Mouse (Mus musculus) embryonic facial prominence, embryonic 14.5 days (tissue): ENCODE measurements around the gene Col26a1. TPM values are rescaled to one million over a fixed set of nuclear protein-coding genes. Genes with fewer than 3 reads are reported as not detected.

Experiments
- ATAC-seq: fragments of 200-750 bp; cut with Nextera tagmentation; 2 replicates; pipeline ENCODE4 v1.8.0; 2017; ENCODE audit warnings: low read depth, moderate number of reproducible peaks, moderate TSS enrichment
- DNase-seq: peaks from one replicate; pipeline ENCODE4 v3.0.0-alpha.2; 2015; ENCODE audit warnings: low spot score
- H3K27ac ChIP-seq: fragments of 300-500 bp; sonication (generic); replicated peaks from 2 replicates; pipeline ENCODE4 v1.5.1; 2014; ENCODE audit warnings: low read depth, mild to moderate bottlenecking, low read length, moderate library complexity
- H3K27me3 ChIP-seq: fragments of 300-500 bp; sonication (generic); replicated peaks from 2 replicates; pipeline ENCODE4 v1.6.1; 2014; ENCODE audit warnings: low read length; ENCODE audit not compliant: control insufficient read depth, insufficient read depth
- H3K36me3 ChIP-seq: fragments of 300-500 bp; sonication (generic); 2 replicates; pipeline ENCODE4 v1.6.1; 2014; ENCODE audit warnings: low read length, mixed read lengths; ENCODE audit not compliant: control insufficient read depth, insufficient read depth
- H3K4me1 ChIP-seq: fragments of 300-500 bp; sonication (generic); 2 replicates; pipeline ENCODE4 v1.6.1; 2014; ENCODE audit warnings: antibody characterized with exemption, low read length; ENCODE audit not compliant: control insufficient read depth, insufficient read depth
- H3K4me2 ChIP-seq: fragments of 300-500 bp; sonication (generic); 2 replicates; pipeline ENCODE4 v1.6.1; 2014; ENCODE audit warnings: low read depth, mild to moderate bottlenecking, low read length, moderate library complexity, mixed read lengths
- H3K4me3 ChIP-seq: fragments of 300-500 bp; sonication (generic); 2 replicates; pipeline ENCODE4 v1.5.1; 2014; ENCODE audit warnings: low read depth, mild to moderate bottlenecking, low read length
- H3K9ac ChIP-seq: fragments of 300-500 bp; sonication (generic); 2 replicates; pipeline ENCODE4 v1.6.1; 2014; ENCODE audit warnings: low read depth, mild to moderate bottlenecking, low read length, moderate library complexity, mixed read lengths
- H3K9me3 ChIP-seq: fragments of 300-500 bp; sonication (generic); 2 replicates; pipeline ENCODE4 v1.6.1; 2016; ENCODE audit warnings: low read length; ENCODE audit not compliant: control insufficient read depth
- WGBS: fragments of 180-500 bp; shearing (Covaris S2); extraction: QIAGEN DNeasy Blood & Tissue Kit; methylation state at CpG from one replicate; pipeline ENCODE4 v1.1.7; 2014; 5-methylcytosine and 5-hydroxymethylcytosine counted together
- polyA plus RNA-seq: library from polyadenylated mRNA; unstranded; fragments of >200 nt; fragmentation: Nextera tagmentation; extraction: Ambion mirVana; gene quantifications from 2 replicates; pipeline ENCODE4 v1.2.1, GENCODE M21; 2014

The Col26a1 gene
- polyA plus RNA-seq, 1 experiment from 2014 or later: 92.5 TPM

DNA sequence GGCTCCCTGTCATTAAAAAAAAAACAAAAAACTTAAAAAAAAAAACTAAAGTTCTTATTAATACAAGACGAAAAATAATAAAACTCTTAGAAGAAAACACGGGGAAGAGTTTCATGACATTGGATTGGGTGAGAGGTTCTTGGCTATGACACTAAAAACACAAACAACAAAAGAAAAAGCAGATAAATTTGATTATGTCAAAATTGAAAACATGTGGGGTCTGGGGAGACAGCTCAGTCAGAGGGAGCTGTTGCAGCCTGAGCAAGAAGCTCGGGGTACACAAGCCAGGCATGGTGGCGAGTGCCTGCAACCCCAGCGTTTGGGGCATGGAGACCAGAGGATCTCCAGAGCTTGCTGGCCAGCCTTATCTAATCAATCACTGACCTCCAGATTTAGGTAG is 15.3 kb downstream of the Col26a1 start:
- Histone ChIP-seq H3K4me3 (no peak overlapping the region), H3K9me3 (no peaks in the 10 kb centered on the region), H3K4me1 (peaks cover 57% of the 10 kb centered on the region), H3K27ac (peak overlapping the region; percentile 54), H3K27me3 (no peaks in the 10 kb centered on the region), H3K36me3 (0 out of 2 replicates have a peak, but pooled peaks cover 6% of the 10 kb centered on the region), H3K4me2 (no peak overlapping the region), H3K9ac (no peak overlapping the region)
- DNase-seq (peak; percentile 72), ATAC-seq (no peak)
- WGBS: 34% methylated on average over 5 of the region's 5 CpGs

DNA sequence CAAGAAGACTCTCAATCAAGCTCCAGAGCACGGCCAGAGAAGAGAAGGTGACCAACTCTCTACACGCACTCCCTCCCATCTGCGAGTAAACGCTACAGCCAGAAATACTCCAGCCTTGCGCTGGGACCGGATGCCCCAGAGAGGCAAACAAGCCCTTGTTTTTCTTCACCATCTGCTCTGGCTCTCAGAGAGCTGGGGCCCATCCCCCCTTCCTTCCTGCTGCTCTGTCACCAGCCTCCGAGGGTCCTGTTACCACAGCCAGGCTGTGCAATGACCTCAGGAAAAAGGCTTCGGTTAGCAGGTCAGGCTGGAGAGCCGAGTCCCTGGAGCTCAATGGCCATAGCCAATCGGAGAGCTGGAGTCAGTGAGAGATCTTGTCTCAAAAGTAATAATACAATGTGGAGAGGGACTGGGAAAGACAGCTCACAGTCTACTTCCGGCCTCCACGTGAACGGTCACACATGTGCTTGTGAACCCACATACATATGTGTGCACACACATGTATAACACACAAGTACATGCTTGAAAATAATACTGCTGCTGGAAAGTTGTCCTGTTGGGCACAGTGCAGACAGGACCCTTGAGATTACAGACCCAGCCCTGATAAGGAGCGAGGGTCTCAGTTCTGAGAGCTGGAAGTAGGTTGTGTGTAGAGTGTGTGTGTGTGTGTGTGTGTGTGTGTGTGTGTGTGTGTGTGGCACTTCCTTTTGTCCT is 18.9 kb downstream of the Col26a1 start:
- Histone ChIP-seq H3K4me2 (peak overlapping the region; percentile 27), H3K9ac (0 out of 2 replicates have a peak overlapping the region, but pooled peaks have one; percentile 28), H3K27me3 (no peaks in the 10 kb centered on the region), H3K36me3 (0 out of 2 replicates have a peak, but pooled peaks cover 7% of the 10 kb centered on the region), H3K4me3 (no peak overlapping the region), H3K4me1 (peaks cover 60% of the 10 kb centered on the region), H3K27ac (peak overlapping the region; percentile 92), H3K9me3 (no peaks in the 10 kb centered on the region)
- ATAC-seq: peak; percentile 86
- 10% methylated on average over 14 of the region's 14 CpGs for WGBS
- peak; percentile 94 for DNase-seq

DNA sequence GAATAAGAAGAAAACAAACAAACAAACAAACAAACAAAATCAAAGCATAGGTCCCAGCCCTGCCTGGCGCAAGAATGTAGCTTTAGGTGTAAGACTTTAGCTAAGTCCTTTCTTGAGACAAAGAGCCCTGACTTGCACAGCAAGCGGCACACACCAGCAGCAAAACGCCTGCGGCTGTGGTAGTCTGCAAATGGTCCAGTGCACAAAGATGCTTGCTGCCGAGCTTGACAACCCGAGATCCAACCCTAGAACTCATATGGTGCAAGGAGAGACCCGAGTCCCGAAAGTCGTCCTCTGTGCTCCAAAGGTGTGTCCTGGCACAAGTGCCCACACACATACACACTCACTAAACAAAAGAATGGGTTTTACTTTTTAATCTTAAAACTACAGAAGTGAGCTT is 19.7 kb downstream of the Col26a1 start:
- H3K9me3 ChIP-seq: no peaks in the 10 kb centered on the region
- peaks cover 12% of the 10 kb centered on the region; the same call in 1 of the 2 replicates for H3K36me3 ChIP-seq
- no peak overlapping the region for H3K4me3 ChIP-seq
- peak overlapping the region; percentile 92 for H3K27ac ChIP-seq
- H3K4me1 ChIP-seq: peaks cover 54% of the 10 kb centered on the region
- no peaks in the 10 kb centered on the region for H3K27me3 ChIP-seq
- no peak for DNase-seq
- 27% methylated on average over 9 of the region's 9 CpGs for WGBS
- ATAC-seq: no peak
- 0 out of 2 replicates have a peak overlapping the region, but pooled peaks have one; percentile 28 for H3K9ac ChIP-seq
- H3K4me2 ChIP-seq: peak overlapping the region; percentile 27

DNA sequence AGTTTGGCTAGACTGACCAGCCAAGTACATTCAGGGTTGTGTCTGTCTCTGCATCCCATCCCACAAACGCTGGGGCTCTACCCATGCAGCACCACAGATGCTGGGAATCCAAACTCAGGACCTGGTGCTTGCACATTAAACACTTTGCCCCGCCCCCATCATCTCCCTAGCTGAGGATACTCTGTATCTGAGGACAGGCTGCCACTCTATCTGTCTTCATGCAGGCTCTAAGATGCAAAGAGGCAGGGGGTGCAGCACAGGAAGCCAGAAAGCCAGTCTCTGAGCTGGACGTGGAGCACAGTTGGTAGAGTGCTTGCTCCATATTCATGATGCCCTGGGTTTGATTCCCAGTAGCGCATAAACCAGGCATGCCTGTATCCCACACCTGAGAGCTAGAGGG is 20.2 kb downstream of the Col26a1 start:
- H3K36me3 ChIP-seq: peaks cover 16% of the 10 kb centered on the region
- no peaks in the 10 kb centered on the region for H3K9me3 ChIP-seq
- no peak overlapping the region for H3K9ac ChIP-seq
- H3K27me3 ChIP-seq: no peaks in the 10 kb centered on the region
- no peak for DNase-seq
- peak overlapping the region; percentile 92 for H3K27ac ChIP-seq
- H3K4me2 ChIP-seq: no peak overlapping the region; the same call in 1 of the 2 replicates
- 35% methylated on average over 4 of the region's 4 CpGs for WGBS
- H3K4me3 ChIP-seq: no peak overlapping the region
- no peak for ATAC-seq
- peaks cover 49% of the 10 kb centered on the region for H3K4me1 ChIP-seq

DNA sequence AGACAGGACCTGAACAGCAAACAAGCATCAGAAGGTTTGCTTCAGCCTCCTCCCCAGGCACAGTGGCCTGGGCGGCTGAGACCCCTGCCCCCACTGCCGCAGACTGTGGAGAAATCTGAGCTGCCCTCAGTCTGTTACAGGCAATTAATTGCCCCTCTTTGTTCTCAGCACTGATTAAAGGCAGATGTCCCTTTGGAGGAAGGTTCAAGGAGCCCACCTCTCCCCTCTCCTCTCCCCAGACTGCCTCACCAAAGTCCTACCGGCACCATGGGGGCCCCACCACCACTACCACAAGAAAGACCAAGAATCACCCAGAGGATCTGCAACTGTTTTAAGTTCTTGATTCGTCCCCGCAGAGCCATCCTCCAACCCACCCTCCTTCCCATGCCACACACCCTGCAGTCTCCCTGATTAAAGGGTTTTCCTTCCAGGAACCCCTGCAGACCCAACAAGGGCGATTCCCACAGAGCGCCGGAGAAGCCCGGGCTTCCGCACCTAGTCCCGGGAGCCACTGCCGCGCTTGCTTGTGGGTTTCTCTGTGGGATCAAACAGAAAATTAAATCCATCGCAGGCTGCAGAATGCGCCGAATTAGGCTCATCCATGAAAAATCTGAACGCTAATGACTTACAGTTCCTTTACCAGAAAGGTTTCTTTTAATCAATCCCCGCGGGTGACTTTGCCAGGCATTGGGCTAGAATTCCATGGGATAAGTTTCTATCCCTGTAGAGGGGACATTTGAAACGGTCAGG is 21.6 kb downstream of the Col26a1 start:
- 3% methylated on average over 20 of the region's 20 CpGs for WGBS

DNA sequence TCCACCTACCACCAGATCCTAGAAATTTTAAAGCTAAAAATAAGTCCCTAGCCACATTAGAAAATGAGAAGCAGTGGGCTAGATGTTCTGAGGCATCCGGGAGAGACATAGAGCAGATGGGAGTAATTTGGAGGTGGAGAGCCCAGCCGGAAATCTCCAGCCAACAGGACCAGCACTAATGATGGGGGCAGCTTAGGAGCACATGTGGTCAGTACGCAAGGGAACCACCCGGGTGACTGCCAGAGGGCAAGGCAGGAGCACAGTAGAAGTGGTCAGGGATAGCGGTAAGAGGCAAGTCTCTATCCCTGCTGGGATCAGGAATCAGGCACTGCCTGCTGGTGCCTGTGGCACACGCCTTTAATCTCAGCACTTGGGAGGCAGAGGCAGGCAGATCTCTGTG is 32.3 kb downstream of the Col26a1 start:
- H3K27me3 ChIP-seq: no peaks in the 10 kb centered on the region
- WGBS: 46% methylated on average over 6 of the region's 6 CpGs
- peaks cover 18% of the 10 kb centered on the region; the same call in 1 of the 2 replicates for H3K36me3 ChIP-seq
- H3K9ac ChIP-seq: no peak overlapping the region
- no peaks in the 10 kb centered on the region for H3K9me3 ChIP-seq
- no peak for ATAC-seq
- no peak for DNase-seq
- H3K4me3 ChIP-seq: no peak overlapping the region
- H3K4me1 ChIP-seq: no peaks in the 10 kb centered on the region
- H3K4me2 ChIP-seq: no peak overlapping the region
- H3K27ac ChIP-seq: no peak overlapping the region

More for the DNA sequence above, 21.6 kb downstream of the Col26a1 start:
- peaks cover 15% of the 10 kb centered on the region for H3K36me3 ChIP-seq
- H3K4me3 ChIP-seq: no peak overlapping the region
- H3K27ac ChIP-seq: peak overlapping the region; percentile 79
- peaks cover 45% of the 10 kb centered on the region for H3K4me1 ChIP-seq
- no peaks in the 10 kb centered on the region for H3K9me3 ChIP-seq
- ATAC-seq (peak; percentile 69), DNase-seq (peak; percentile 81)
- peak overlapping the region; percentile 45 for H3K4me2 ChIP-seq
- H3K27me3 ChIP-seq: no peaks in the 10 kb centered on the region
- peak overlapping the region; percentile 44 for H3K9ac ChIP-seq

DNA sequence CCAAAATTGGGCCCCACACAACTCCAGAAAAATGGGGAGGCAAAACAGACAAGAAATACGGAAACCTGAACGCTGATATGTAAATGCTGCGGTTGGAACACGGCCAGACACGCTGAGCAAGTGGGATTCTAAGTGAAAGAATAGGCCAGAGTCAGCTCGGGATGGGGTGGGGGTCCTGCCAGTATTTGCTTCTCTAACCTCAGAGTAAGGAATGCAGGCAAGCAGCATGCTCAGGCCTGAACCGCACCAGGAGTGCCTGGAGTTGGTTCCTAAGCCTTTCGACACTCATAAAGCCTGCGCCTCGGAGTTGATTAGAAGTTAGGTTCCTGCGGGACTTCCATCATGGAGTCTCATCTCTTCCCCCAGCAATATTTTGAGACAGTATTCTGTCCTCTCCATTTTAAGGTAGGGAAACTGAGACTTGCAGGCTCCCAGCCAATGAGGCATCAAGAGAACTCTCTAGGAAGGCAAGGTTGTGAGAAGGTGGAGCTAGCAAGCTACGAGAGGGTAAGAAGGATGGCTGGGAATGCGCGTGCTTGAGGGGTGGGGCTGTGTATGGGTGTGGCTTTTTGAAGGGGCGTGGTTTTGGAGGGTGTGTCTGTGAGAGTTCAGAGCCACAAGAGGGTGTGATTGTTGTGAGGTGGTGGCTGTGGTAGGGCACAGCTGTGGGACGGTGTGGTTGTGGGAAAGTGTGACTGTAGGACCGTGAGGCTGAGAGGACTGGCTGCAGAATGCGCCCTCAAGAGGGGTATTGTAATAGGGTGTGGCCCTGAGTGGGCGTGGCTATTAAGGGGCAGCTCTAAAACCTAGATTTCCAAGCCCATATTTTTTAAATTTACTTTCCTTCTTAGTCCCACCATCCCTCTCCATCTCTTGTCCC is 36.4 kb downstream of the Col26a1 start:
- peaks cover 18% of the 10 kb centered on the region for H3K4me1 ChIP-seq
- peaks cover 25% of the 10 kb centered on the region; the same call in 1 of the 2 replicates for H3K36me3 ChIP-seq
- peak overlapping the region; percentile 68 for H3K27ac ChIP-seq
- H3K4me3 ChIP-seq: no peak overlapping the region
- peak; percentile 63 for DNase-seq
- H3K4me2 ChIP-seq: no peak overlapping the region
- 76% methylated on average over 19 of the region's 19 CpGs for WGBS
- no peaks in the 10 kb centered on the region for H3K9me3 ChIP-seq
- no peak overlapping the region for H3K9ac ChIP-seq
- peak; percentile 64 for ATAC-seq
- no peaks in the 10 kb centered on the region for H3K27me3 ChIP-seq

DNA sequence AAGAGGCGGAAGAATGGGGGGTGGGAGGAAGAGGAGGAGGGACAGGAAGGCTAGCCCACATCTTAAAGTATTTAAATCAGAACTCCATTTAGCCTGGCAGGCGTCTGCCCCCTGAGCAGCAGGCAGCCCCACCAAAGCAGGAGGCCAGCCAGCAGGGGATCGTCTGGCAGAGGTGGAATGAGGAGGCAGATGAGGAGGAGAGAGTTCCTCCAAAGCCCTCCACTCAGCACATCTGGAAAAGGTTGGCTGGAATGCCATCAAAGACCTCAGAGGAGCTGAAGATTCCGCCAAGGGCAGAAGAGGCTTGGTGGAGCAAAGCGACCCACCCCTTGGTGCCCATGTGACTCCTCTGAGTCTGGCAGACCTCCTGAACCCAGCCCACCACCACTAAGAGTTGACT is 39.1 kb downstream of the Col26a1 start:
- H3K27ac ChIP-seq: peak overlapping the region; percentile 39; the same call in 1 of the 2 replicates
- WGBS: 38% methylated on average over 5 of the region's 5 CpGs
- peaks cover 36% of the 10 kb centered on the region; the same call in 1 of the 2 replicates for H3K36me3 ChIP-seq
- H3K9ac ChIP-seq: no peak overlapping the region
- H3K4me3 ChIP-seq: no peak overlapping the region
- DNase-seq (peak; percentile 68), ATAC-seq (peak; percentile 36; the same call in 1 of the 2 replicates)
- peaks cover 18% of the 10 kb centered on the region for H3K4me1 ChIP-seq
- no peak overlapping the region for H3K4me2 ChIP-seq
- no peaks in the 10 kb centered on the region for H3K27me3 ChIP-seq
- H3K9me3 ChIP-seq: no peaks in the 10 kb centered on the region
